Mouse (Mus musculus): ENCODE measurements around the gene Txlng. TPM values are rescaled to one million over a fixed set of nuclear protein-coding genes. Genes with fewer than 3 reads are reported as not detected.
"Not testable (repeated sequence)": the region's sequence is repeated elsewhere in the genome, so short reads cannot be mapped to it uniquely, and the experiment has no call there.

The Txlng gene
- 24.7 and 25.8 TPM in 2 replicates for total RNA-seq (2021)
- long read RNA-seq, experiment 1, partial matches to known transcripts: 2 of 5 reads
- long read RNA-seq, experiment 1, other reads (novel, unspliced or antisense): 0 of 5 reads
- long read RNA-seq, experiment 2, partial matches to known transcripts: 2 of 5 reads
- long read RNA-seq, experiment 2, other reads (novel, unspliced or antisense): 0 of 5 reads

GRCm38 (mm10) chrX:162829203-162829708, at the start of gene Txlng:
Txlng (minus strand) TSS chrX:162829454.
- DNase-seq: peak; percentile 96

DNA sequence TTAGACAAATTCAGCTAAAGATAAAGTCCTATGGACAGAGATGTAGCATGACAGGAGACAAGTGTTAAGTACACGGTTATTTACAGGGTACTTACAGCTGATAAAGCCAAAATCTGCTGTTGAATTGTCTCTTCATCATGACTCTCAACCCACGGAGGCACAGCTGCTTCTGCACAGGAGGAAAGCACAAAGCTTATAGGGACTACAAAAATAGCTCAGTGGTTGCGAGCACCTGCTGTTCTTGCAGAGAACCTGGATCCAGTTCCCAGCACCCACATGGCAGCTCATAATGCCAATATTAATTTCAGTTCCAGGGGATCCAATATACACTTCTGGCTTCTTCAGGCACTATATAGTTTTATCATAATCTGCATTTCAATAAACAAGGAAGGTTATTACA, 49.0 kb upstream of the Txlng start:
- DNase-seq: no peak

DNA sequence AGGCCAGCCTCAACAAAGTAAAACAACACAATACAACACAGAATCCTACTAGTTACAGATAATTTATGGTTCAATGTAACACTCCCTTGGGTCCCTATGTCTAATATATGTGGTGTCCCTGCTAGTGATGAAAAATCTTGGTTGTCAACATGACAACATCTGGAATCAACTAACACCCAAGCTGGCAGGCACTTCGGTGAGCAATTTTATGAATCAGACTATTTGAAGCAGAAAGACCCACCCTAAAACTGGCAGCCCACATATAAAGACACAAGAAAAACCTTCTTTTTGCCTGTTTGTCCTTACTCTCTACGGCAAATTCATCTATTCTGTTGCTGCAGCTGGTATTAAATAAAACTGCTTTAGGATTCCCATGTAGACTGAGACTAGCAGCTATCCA, 44.5 kb upstream of the Txlng start:
- no peak for DNase-seq

GRCm38 (mm10) chrX:162871734-162872517, 42.7 kb upstream of the Txlng start:
- DNase-seq: peak; percentile 54

- peak; percentile 38 for DNase-seq
Observed at GRCm38 (mm10) chrX:162868294-162868965, 39.2 kb upstream of the Txlng start.

- no peak for DNase-seq
Observed at GRCm38 (mm10) chrX:162848682-162849081, 19.4 kb upstream of the Txlng start.

DNA sequence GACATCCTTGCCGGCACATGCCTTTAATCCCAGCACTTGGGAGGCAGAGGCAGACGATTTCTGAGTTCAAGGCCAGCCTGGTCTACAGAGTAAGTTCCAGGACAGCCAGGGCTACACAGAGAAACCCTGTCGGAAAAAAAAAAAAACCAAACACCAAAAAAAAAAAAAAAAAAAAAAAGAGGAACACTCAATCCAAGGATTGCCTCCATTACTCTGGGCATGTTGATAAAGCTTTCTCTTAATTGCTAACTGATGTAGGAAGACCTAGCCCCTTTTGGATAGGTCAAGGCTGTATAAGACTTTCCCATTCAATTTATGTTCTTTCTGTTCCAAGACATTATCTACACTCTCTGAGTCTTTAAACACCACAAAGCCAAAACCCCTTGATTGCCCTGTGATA, 16.3 kb upstream of the Txlng start:
- no peak for DNase-seq

- DNase-seq: peak; percentile 24
Observed at GRCm38 (mm10) chrX:162844447-162845100, 15.3 kb upstream of the Txlng start.

GRCm38 (mm10) chrX:162832101-162832500, 2.8 kb upstream of the Txlng start:
- DNase-seq: no peak

DNA sequence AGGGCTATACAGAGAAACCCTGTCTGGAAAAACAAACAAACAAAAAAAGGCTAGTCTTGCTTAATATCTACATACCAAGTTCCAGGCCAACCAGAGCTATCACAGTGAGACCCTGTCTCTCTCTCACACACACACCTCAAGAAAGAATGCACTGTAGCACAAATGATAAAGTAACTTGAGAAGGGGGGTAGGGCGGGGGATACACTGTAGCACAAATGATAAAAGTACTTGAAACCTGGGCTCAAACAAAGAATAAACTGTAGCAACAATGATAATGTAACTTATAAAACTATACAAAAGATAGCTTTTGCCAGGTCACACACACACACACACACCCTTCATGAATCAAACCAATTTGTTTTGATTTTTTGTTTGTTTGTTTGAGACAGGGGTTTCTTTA, 2.3 kb upstream of the Txlng start:
- no peak for DNase-seq

DNA sequence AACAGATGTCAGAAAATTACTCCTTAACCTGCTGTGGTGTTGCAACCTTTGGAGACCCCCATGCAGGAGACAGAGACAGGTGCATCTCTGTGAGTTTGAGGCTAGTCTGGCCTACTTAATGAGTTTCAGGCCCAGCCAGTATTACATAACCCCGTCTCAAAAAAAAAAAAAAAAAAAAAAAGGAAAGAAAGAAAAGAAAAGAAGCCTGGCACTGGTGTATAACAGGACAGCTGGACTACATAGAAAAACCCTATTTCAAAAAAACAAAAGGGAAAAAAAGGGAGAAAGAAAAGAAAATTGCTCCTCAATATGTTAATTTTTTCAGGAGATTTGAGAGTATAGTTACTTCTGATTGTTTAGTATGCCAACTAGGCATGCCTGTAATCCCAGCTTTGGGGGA, 1.8 kb upstream of the Txlng start:
- no peak for DNase-seq

DNA sequence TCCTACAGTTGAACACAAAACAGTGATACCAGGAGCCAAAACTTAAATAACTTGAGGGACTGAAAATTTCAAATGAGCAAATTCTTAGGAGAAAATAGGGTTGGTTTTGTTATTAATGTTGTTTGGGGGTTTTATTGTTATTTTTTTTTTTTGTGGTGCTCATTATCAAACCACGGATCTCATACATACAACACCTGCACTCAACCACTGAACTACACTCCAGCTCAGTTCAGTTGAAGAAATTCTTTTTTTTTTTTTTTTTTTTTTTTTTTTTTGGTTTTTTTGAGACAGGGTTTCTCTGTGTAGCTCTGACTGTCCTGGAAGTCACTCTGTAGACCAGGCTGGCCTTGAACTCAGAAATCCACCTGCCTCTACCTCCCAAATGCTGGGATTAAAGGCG, 1.1 kb upstream of the Txlng start:
- DNase-seq: not testable (repeated sequence)

- DNase-seq: peak; percentile 20
Observed at GRCm38 (mm10) chrX:162829741-162830140, 487 bp upstream of the Txlng start.

DNA sequence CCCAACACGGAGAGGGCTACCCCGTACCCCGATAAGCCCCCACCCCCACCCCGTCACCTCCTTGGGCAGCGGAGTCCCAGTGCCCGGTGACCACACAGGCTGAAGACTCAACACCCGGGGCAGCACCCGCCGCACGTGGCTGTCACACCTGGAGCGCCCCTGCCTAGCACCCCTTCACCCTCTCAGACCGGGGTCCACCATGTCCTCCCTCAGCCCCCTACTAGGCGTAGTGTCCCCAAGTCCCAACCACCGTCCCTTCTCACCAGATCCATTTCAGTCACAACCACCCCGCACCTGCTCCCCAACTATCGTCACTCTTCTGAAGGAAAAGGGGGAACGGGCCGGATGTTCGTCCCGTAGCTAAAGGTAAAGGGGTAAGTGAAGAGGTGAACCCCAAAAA, 471 bp downstream of the Txlng start:
- peak; percentile 11 for DNase-seq

DNA sequence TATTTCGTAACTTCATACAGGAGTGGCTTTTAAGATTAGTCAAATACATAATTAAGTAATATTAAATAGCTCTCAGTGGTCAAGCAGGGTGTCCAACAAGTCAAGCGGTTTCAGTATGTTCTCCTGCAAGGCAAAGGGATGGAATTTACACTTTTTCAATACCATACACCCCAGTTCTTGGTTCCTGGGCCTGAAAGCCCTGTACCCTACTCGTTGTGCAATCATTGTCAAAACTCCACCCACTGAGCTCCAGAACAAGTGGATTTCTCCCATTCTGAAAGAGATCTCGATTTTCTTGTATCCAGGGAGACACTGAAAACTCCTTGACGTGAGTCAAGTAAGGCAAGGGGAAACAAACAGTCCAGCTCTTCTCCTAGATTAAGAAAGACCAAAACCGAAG, 1.2 kb downstream of the Txlng start:
- peak; percentile 8 for DNase-seq

DNA sequence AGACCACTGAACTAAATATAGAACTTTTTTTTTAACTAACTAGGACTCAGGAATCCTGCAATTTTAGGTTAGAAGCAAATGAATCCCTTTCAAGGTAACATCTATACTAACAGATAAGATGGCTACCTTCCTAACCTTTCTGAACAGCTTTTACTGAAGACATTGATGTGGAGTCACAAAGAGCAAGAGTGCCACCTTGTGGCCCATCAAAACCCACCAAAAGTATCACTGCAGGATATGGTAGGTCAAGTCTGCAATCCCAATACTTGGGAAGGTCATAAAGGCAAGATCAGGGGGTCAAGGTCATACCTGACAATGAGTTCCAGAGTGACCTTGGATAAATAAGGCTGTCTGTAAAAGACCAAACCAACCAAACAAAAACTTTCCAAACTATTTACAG, 28.9 kb downstream of the Txlng start:
- peak; percentile 39 for DNase-seq

- DNase-seq: peak; percentile 19
Observed at GRCm38 (mm10) chrX:162791392-162791791, 37.9 kb downstream of the Txlng start.

GRCm38 (mm10) chrX:162788372-162788771, 40.9 kb downstream of the Txlng start:
- no peak for DNase-seq

- no peak for DNase-seq
Observed at GRCm38 (mm10) chrX:162770726-162771125, 58.5 kb downstream of the Txlng start.

- DNase-seq: no peak
Observed at GRCm38 (mm10) chrX:162761716-162762395, 67.4 kb downstream of the Txlng start.

GRCm38 (mm10) chrX:162760958-162761515, 68.2 kb downstream of the Txlng start:
- peak; percentile 66 for DNase-seq

Measured in adrenal gland, postnatal 14 days (tissue).